In genomic region chr16:85747589-85748360, GRCm38 (mm10) we compare ENCODE assay signal across 8 mouse cellular contexts. TPM values are rescaled to one million over a fixed set of nuclear protein-coding genes. Genes with fewer than 3 reads are reported as not detected.
DNase-seq lines count a peak whose midpoint lies in the region; ATAC-seq lines count a peak whose summit lies in the region.

No protein-coding gene starts in this region.

- DNase-seq in retina, postnatal 1 day = peak; percentile 40
- DNase-seq in retina, embryonic 14.5 days (ENCODE audit: low spot score) = no peak
- DNase-seq in cerebellum, postnatal 10 days = peak; percentile 85 to 92
- peak; percentile 74 for DNase-seq in heart, postnatal 25 days (ENCODE audit: low spot score)
- DNase-seq in lung, adult 18-20 months = peak; percentile 85 to 91
- DNase-seq in urinary bladder, postnatal 14 days (ENCODE audit: low spot score) = peak; percentile 61
- no peak for DNase-seq in thymus, postnatal 0 days (ENCODE audit: low spot score)

- no peak for ATAC-seq in megakaryocyte-erythroid progenitor cell, adult 5-6 weeks (replicated peaks; ENCODE audit: low FRiP score, low TSS enrichment, poor library complexity, severe bottlenecking)

- intact Hi-C loops in heart, postnatal 25 days (cut with DNase I) = no loop called here

RNA-seq across cellular contexts. Expression of gene Adamts1, which starts 55.1 kb away (rescaled TPM):
- total RNA-seq in heart, postnatal 25 days (2021) = 10 to 100 TPM; 26.9 to 28.0 TPM
- polyA plus RNA-seq in thymus, postnatal 0 days (2015; fragmentation: Nextera tagmentation; extraction: Ambion mirVana) = 2.3 and 3.2 TPM in 2 replicates
- not detected in 2 replicates for total RNA-seq in megakaryocyte-erythroid progenitor cell, adult 5-6 weeks (2014; fragmentation: Nextera tagmentation)
- 0.05 TPM in 1 of 2 replicates, not detected in the other for total RNA-seq in megakaryocyte-erythroid progenitor cell, adult 5-6 weeks (2017)

Comparison
In these comparisons a context has a peak if more than half of its experiments do, and no peak if none do; other contexts are left out.
1. DNase-seq: peak in retina, postnatal 1 day (single experiment), cerebellum, postnatal 10 days (2 of 2), heart, postnatal 25 days (single experiment), lung, adult 18-20 months (2 of 2) and urinary bladder, postnatal 14 days (single experiment); none in retina, embryonic 14.5 days (single experiment) and thymus, postnatal 0 days (single experiment).
2. RNA of gene Adamts1, which starts 55.1 kb away (total RNA-seq): 26.9 to 28.0 TPM in heart, postnatal 25 days; 0.05 TPM in megakaryocyte-erythroid progenitor cell, adult 5-6 weeks; every median in the first group is over 10 times any median in the second.